Mouse (Mus musculus): Measurements from ENCODE around the gene Kcnq1. TPM values are rescaled to one million over a fixed set of nuclear protein-coding genes. Genes with fewer than 3 reads are reported as not detected.
A peak's percentile ranks its signal among the peaks of the same experiment; 100 is the strongest.

Kcnq1 gene
- total RNA-seq, 4 experiments from 2014 or later = 0.20 to 0.48 (median 0.34) TPM

GRCm38 (mm10) chr7:143460217-143460834, 354.2 kb downstream of the Kcnq1 start:
- DNase-seq (ENCODE audit: low spot score in 2 of 2) = no peak

- peak; percentile 86 to 91 for DNase-seq (ENCODE audit: low spot score in 2 of 2)
Observed at GRCm38 (mm10) chr7:143460874-143461273, 354.7 kb downstream of the Kcnq1 start, which contains the start of gene Cdkn1c. Cdkn1c (minus strand) TSS chr7:143461050.

GRCm38 (mm10) chr7:143461294-143461870, 355.2 kb downstream of the Kcnq1 start:
- DNase-seq (ENCODE audit: low spot score in 2 of 2) = peak in 1 of 2 experiments; percentile 23

GRCm38 (mm10) chr7:143461920-143462319, 355.8 kb downstream of the Kcnq1 start:
- no peak for DNase-seq (ENCODE audit: low spot score in 2 of 2)

- no peak for DNase-seq (ENCODE audit: low spot score in 2 of 2)
Observed at GRCm38 (mm10) chr7:143462516-143462915, 356.4 kb downstream of the Kcnq1 start.

- DNase-seq (ENCODE audit: low spot score in 2 of 2) = peak in 1 of 2 experiments; percentile 46
Observed at GRCm38 (mm10) chr7:143463865-143464415, 357.8 kb downstream of the Kcnq1 start.

- DNase-seq (ENCODE audit: low spot score in 2 of 2) = peak in 1 of 2 experiments; percentile 22
Observed at GRCm38 (mm10) chr7:143464811-143465560, 358.8 kb downstream of the Kcnq1 start.

GRCm38 (mm10) chr7:143466099-143466677, 360.0 kb downstream of the Kcnq1 start:
- DNase-seq (ENCODE audit: low spot score in 2 of 2) = peak; percentile 67 to 73

- DNase-seq (ENCODE audit: low spot score in 2 of 2) = no peak
Observed at GRCm38 (mm10) chr7:143467714-143468113, 361.6 kb downstream of the Kcnq1 start.

GRCm38 (mm10) chr7:143469946-143470345, 363.8 kb downstream of the Kcnq1 start:
- peak; percentile 22 to 42 for DNase-seq (ENCODE audit: low spot score in 2 of 2)

GRCm38 (mm10) chr7:143473347-143474101, 367.4 kb downstream of the Kcnq1 start, which contains the start of gene Slc22a18:
Slc22a18 (plus strand) TSS chr7:143473736.
- DNase-seq (ENCODE audit: low spot score in 2 of 2) = no peak

GRCm38 (mm10) chr7:143474811-143475210, 368.6 kb downstream of the Kcnq1 start:
- DNase-seq (ENCODE audit: low spot score in 2 of 2) = no peak

GRCm38 (mm10) chr7:143475876-143476275, 369.7 kb downstream of the Kcnq1 start:
- DNase-seq (ENCODE audit: low spot score in 2 of 2) = no peak

Other genes starting within 250 kb of the Kcnq1 start
- gene Th, start 175.2 kb upstream of the Kcnq1 start, total RNA-seq (2022) = under 1 TPM in 1 of 4 experiments, not detected in 3; 0.31 TPM
- not detected for gene Ascl2, start 137.1 kb upstream of the Kcnq1 start, total RNA-seq (2022)
- under 1 TPM in 2 of 4 experiments, not detected in 2; 0.27 to 0.56 TPM for gene Tspan32, start 101.3 kb upstream of the Kcnq1 start, total RNA-seq (2022)
- gene Cd81, start 53.6 kb upstream of the Kcnq1 start, total RNA-seq (2022) = 100 to 1,000 TPM in 1 of 4 experiments, 10 to 100 TPM in 3; 85.0 to 103 (median 88.3) TPM
- 1 to 10 TPM; 7.1 to 8.3 (median 7.6) TPM for gene Tssc4, start 37.1 kb upstream of the Kcnq1 start, total RNA-seq (2022)
- gene Trpm5, start 11.7 kb upstream of the Kcnq1 start, total RNA-seq (2022) = not detected